Mouse (Mus musculus) bone marrow macrophage, adult 2 months (primary cell): ENCODE results near the gene St8sia1. TPM values are rescaled to one million over a fixed set of nuclear protein-coding genes. Genes with fewer than 3 reads are reported as not detected.
A peak's percentile ranks its signal among the peaks of the same experiment; 100 is the strongest.
"Not testable (repeated sequence)": the region's sequence is repeated elsewhere in the genome, so short reads cannot be mapped to it uniquely, and the experiment has no call there.

Experiments used
- H3K27ac ChIP-seq: 2 replicates; pipeline ENCODE4 v1.5.1; 2012; ENCODE audit warnings: low read depth, low read length; ENCODE audit not compliant: insufficient read depth
- H3K4me1 ChIP-seq: 2 replicates; pipeline ENCODE4 v1.6.1; 2012; ENCODE audit warnings: low read length; ENCODE audit not compliant: control insufficient read depth, insufficient read depth
- H3K4me3 ChIP-seq: 2 replicates; pipeline ENCODE4 v1.5.1; 2012; ENCODE audit warnings: mild to moderate bottlenecking, low read length, moderate library complexity; ENCODE audit not compliant: insufficient read depth
- CTCF ChIP-seq: IDR thresholded peaks from 2 replicates; pipeline ENCODE4 v1.5.1; 2012; ENCODE audit warnings: low read depth, mild to moderate bottlenecking, low read length, moderate library complexity
- POLR2A ChIP-seq: IDR thresholded peaks from 2 replicates; pipeline ENCODE4 v1.6.1; 2012; ENCODE audit warnings: mild to moderate bottlenecking, low read depth, low read length, borderline replicate concordance
- polyA plus RNA-seq: library from polyadenylated mRNA; stranded (reverse); fragments of >200 nt; gene quantifications from 2 replicates; pipeline ENCODE4 v1.2.4, GENCODE M21; 2012; ENCODE audit not compliant: missing spikeins, insufficient read depth, insufficient read length

The St8sia1 gene
- not detected in 2 replicates for polyA plus RNA-seq

DNA sequence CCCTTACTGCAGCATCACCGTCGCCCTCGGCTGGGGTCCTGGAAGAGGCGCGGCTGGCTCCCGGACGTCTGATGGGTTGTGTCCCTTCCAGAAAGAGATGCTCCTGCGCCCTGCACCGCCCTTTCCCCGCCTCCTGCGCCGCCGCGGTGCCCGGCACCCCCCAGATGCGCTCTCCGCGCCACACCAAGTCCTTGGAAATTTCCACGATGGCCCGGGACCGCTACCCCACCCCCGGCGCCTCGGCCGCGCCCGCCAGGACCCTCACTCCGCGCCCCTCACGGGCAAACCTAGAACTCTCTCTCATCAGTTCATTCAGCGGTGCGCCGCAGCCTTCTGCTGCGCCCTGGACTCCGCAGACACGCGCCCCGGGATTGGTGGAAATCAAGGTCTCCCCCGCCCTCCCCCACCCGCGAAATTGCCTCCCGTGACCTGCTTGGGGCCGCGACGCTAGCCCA lies at the start of gene St8sia1:
Gene St8sia1 (minus strand): TSS at position 377 of the 455 bp plus-strand sequence.
- H3K27ac ChIP-seq, result no peak within 1 kb of the TSS
- H3K4me3 ChIP-seq, result peak within 1 kb of the TSS; percentile 51
- peaks cover 5% of the 10 kb centered on the region; the same call in 1 of the 2 replicates for H3K4me1 ChIP-seq
- TF ChIP-seq POLR2A (no peak), CTCF (no peak)

DNA sequence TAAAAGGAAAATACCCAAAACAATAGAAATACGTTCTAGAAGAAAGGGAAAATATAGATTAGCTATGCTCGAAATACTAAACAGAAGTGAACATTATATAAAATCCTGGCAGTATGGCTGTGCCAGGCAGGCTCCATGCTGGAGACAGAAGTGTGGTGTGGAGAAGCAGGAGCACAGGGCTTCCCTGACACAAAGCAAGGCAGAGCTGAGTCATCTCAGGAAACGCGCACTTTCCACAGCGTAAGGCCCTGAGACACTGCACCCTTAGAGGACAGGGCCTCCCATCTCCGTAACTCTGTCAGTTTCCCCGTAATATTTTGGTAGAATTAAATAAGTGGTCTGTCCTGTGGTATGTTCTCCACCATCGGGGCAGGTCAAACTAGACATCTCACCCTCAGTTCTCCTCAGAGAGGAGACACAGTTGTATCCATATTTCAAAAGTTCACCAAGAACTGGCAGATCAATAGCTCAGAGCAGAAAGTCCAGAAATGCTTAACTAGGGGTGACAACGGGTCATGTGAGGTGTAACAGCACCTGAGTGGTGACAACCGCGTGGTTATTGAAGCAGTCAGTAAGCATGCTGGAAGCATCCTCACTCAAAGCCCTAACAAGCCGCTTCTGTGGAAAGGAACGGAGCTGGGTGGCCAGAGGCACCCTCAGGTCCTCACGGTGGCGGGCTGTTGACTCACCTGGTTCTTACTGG lies 48.4 kb upstream of the St8sia1 start:
- TF ChIP-seq CTCF (no peak), POLR2A (no peak)
- Histone ChIP-seq H3K27ac (no peak overlapping the region), H3K4me1 (no peaks in the 10 kb centered on the region), H3K4me3 (no peak overlapping the region)

DNA sequence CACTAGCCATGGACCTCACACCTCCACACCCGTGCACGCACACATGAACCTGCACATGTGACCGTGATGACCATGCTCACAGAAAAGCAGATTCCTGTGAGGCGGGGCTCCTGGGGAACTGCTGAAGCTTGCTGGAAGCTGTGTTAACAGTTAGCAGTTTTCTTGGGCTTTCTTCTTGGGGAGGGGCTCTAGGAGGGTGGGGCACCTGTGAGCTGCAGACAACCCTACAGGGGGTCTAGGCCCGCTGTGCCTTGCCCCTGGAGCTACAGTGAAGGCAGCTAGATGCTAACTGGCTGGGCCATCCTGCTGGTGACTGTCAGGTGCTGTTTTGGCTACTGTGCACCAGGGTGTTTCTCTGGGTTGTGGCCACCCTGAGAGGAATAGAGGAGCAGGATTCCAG lies 44.6 kb upstream of the St8sia1 start:
- Histone ChIP-seq H3K27ac (no peak overlapping the region), H3K4me3 (no peak overlapping the region), H3K4me1 (no peaks in the 10 kb centered on the region)
- TF ChIP-seq CTCF (no peak), POLR2A (no peak)

DNA sequence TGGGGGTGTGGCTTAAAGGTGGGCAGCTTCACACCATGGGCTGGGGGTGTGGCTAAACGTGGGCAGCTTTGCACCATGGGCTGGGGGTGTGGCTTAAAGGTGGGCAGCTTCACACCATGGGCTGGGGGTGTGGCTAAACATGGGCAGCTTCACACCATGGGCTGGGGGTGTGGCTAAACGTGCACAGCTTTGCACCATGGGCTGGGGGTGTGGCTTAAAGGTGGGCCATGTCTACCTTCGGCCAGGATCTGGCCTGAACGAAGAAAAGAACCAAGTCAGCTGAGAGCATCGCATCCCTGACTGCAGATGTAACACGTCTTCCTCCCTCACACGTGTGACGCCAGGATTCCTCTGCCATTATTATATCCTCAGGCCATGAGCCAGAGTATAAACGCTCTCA lies 41.0 kb upstream of the St8sia1 start:
- not testable (repeated sequence) for H3K27ac ChIP-seq, H3K4me1 ChIP-seq, H3K4me3 ChIP-seq

DNA sequence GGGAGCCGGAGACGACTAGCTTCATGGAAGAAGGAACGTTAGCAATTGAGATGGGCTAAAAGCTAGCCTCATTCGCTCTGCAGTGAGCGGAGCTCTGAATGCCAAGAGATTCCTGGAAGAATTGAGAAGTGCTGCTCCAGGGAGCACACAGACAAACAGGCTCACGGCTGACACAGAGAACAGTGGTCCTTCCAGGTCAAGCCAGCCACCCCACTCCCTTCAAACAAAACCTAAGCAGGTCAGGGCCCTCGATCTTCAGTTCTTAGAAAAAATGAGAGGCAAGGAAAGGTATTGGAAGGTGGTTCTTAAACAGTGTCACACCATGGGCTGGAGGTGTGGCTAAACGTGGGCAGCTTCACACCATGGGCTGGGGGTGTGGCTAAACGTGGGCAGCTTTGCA lies 40.5 kb upstream of the St8sia1 start:
- H3K4me3 ChIP-seq, result no peak overlapping the region
- no peak for TF ChIP-seq CTCF
- TF ChIP-seq POLR2A, result no peak
- H3K27ac ChIP-seq, result no peak overlapping the region
- H3K4me1 ChIP-seq, result no peaks in the 10 kb centered on the region

DNA sequence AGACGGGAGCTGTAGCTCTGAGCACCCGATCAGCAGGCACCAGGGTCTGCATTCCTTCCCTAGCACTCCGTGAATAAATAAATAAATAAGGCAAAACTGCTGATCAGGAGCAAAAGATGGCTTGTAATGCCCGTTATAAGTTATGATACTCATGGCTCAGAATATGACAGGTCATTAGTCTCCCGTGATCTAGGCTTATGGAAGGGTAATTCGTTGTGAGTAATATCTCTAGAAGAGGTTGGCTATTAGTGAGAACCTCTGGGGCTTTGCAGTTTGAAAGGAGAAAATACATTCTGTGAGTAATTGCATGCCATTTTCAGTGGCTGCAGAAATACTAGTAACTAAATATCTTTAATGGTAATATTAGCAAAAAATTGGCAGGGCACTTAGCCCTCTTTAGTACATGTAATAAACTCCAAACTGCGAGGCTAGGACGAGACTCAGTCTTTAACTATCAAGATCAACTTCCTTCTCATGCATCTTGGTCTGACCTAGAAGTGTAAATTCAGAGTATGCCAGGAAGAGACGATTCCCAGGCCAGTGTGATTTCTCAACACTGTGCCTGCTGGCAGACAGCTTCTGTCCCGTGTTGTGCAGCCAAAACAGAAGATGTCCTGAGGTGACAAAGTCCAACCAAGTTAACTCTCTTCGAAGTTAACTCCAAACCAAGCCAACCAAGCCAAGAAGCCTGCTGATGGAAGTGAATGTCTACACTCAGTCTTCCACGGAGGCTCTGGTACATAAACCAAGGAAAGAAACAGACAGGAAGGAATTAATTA lies 34.2 kb upstream of the St8sia1 start:
- no peak overlapping the region for H3K4me3 ChIP-seq
- TF ChIP-seq POLR2A, result no peak
- TF ChIP-seq CTCF, result no peak
- no peak overlapping the region for H3K27ac ChIP-seq
- H3K4me1 ChIP-seq, result peaks cover 15% of the 10 kb centered on the region

DNA sequence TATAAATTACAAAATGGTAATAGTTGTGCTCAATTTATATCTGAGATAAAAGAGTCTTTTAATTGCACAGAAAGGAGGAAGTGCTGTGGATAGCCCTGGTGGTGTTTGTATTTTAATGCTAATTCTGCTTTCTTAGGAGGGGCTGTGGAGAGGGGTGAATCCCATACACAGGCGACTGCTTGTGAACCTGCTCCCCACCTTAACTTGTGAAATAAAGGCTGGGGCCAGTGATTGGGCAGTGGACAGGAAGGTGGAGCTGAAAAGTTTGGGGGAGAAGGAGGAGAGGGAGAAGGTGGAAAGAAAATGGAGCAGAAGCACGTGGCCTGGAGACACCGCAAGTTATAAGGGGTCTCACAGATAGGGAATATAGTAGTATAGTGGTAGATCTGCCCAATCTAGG lies 32.6 kb upstream of the St8sia1 start:
- TF ChIP-seq CTCF (no peak), POLR2A (no peak)
- Histone ChIP-seq H3K4me3 (no peak overlapping the region), H3K4me1 (peaks cover 15% of the 10 kb centered on the region), H3K27ac (no peak overlapping the region)

DNA sequence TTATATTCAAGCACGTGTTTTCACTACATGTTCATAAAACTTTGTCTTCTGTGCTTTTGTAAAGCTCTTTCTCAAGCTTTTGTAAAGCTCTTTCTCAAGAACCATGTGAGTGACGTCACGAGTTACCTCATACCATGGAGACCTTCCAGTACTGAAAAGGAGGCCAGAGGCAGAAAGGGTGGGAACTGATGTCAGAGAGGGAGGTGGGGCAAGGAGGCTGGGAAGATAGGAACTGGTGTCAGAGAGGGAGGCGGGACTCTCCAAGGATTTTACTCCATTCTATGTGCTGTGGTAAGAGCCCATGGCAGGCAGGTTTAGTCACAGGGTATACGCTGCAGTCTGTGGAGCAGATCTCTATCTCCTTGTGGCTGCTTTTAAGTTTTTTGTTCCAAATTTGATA lies 31.3 kb upstream of the St8sia1 start:
- TF ChIP-seq POLR2A (no peak), CTCF (no peak)
- Histone ChIP-seq H3K27ac (no peak overlapping the region), H3K4me1 (peaks cover 15% of the 10 kb centered on the region)

DNA sequence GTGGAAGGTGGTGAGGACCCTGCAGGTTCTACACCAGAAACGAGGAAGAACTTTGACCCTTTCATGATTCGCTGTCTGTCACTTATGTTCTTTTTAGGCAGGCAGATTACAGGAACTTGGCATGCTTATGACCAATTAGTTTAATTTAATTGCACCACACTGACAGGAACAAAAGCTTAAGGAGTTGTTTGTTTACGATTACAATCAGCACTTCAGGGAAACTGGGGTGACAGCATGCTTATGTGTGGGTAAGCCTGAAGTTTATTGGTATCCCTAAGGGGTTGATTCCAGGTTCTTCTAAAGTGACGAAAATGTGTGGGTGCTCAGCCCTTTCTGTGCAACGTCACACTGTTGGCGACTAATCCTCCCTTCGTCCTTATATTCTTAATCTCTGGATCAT lies 30.6 kb upstream of the St8sia1 start:
- no peak overlapping the region for H3K4me3 ChIP-seq
- peaks cover 15% of the 10 kb centered on the region for H3K4me1 ChIP-seq
- TF ChIP-seq POLR2A, result no peak
- no peak for TF ChIP-seq CTCF
- no peak overlapping the region for H3K27ac ChIP-seq

More for the DNA sequence above, 31.3 kb upstream of the St8sia1 start:
- no peak overlapping the region for H3K4me3 ChIP-seq
